Mouse (Mus musculus) left cerebral cortex, adult 2 months (tissue): ENCODE measurements around the gene Cbfa2t2. TPM values are rescaled to one million over a fixed set of nuclear protein-coding genes. Genes with fewer than 3 reads are reported as not detected.

ENCODE experiments used
- DNase-seq, 2 experiments: peaks; one replicate each; pipeline ENCODE4 v3.0.0; 2021 to 2022; ENCODE audit warnings: low spot score in 2 of 2, mixed read lengths in 1 of 2; ENCODE audit errors: extremely low spot score in 1 of 2
- H3K27ac ChIP-seq: fragments of 200-600 bp; 2 replicates; pipeline ENCODE4 v1.8.1; 2022
- H3K4me3 ChIP-seq: fragments of 200-600 bp; 2 replicates; pipeline ENCODE4 v1.8.1; 2022
- CTCF ChIP-seq: fragments of 200-600 bp; IDR thresholded peaks from 2 replicates; pipeline ENCODE4 v1.8.1; 2022; ENCODE audit warnings: antibody characterized with exemption, mild to moderate bottlenecking, moderate library complexity
- intact Hi-C: fragments of 180-260 bp; cut with DNase I; formaldehyde crosslinking; loops from one replicate; pipeline ENCODE4 v1.15.1; 2025
- total RNA-seq, 2 experiments: library from RNA; stranded (reverse); gene quantifications; 2 replicates each; pipeline ENCODE4 v1.2.3; 2021

Cbfa2t2 gene
- total RNA-seq, 2 experiments from 2014 or later: 54.3 to 57.4 TPM

- no peak overlapping the region for H3K27ac ChIP-seq
- no peak for TF ChIP-seq CTCF
- H3K4me3 ChIP-seq: no peak overlapping the region
- intact Hi-C loops: no loop called here
- no peak for DNase-seq
Observed at GRCm38 (mm10) chr2:154576876-154577743, 140.8 kb downstream of the Cbfa2t2 start.

GRCm38 (mm10) chr2:154577744-154578067 is 141.4 kb downstream of the Cbfa2t2 start:
- intact Hi-C loops: no loop called here
- DNase-seq: no peak
- no peak overlapping the region for H3K27ac ChIP-seq
- no peak overlapping the region for H3K4me3 ChIP-seq
- TF ChIP-seq CTCF: no peak

- Histone ChIP-seq H3K27ac (peak overlapping the region; percentile 0; the same call in 1 of the 2 replicates), H3K4me3 (no peak overlapping the region)
- DNase-seq: no peak
- TF ChIP-seq CTCF: no peak
- intact Hi-C loops: no loop called here
Observed at GRCm38 (mm10) chr2:154580586-154580985, 144.3 kb downstream of the Cbfa2t2 start.

GRCm38 (mm10) chr2:154581421-154581820 is 145.1 kb downstream of the Cbfa2t2 start:
- no peak overlapping the region for H3K27ac ChIP-seq
- no peak for DNase-seq
- TF ChIP-seq CTCF: peak; percentile 13
- no peak overlapping the region for H3K4me3 ChIP-seq
- intact Hi-C loops: no loop called here

GRCm38 (mm10) chr2:154583906-154584872 is 147.9 kb downstream of the Cbfa2t2 start:
- no peak for TF ChIP-seq CTCF
- H3K4me3 ChIP-seq: no peak overlapping the region
- H3K27ac ChIP-seq: peak overlapping the region; percentile 63
- peak; percentile 81 to 86 for DNase-seq
- intact Hi-C loops: loop anchor here (1.0 to 2.0 kb wide), 2 partner anchors 27 to 205 kb away; no protein-coding TSS in a partner anchor

GRCm38 (mm10) chr2:154584931-154585601 is 148.8 kb downstream of the Cbfa2t2 start:
- no peak for DNase-seq
- TF ChIP-seq CTCF: no peak
- intact Hi-C loops: loop anchor here (1.0 to 2.0 kb wide), 2 partner anchors 28 to 206 kb away; no protein-coding TSS in a partner anchor
- H3K27ac ChIP-seq: peak overlapping the region; percentile 63
- H3K4me3 ChIP-seq: no peak overlapping the region

GRCm38 (mm10) chr2:154586405-154586804 is 150.1 kb downstream of the Cbfa2t2 start:
- no peak for DNase-seq
- no peak overlapping the region for H3K27ac ChIP-seq
- no peak overlapping the region for H3K4me3 ChIP-seq
- peak; percentile 41 for TF ChIP-seq CTCF
- intact Hi-C loops: no loop called here

Other genes starting within 250 kb of the Cbfa2t2 start
- gene Bpifb1, start 245.7 kb upstream of the Cbfa2t2 start, total RNA-seq: under 1 TPM in 1 of 2 experiments, not detected in 1; 0.50 TPM
- not detected for gene Bpifb5, start 212.7 kb upstream of the Cbfa2t2 start, total RNA-seq
- gene Bpifb9a, start 178.6 kb upstream of the Cbfa2t2 start, total RNA-seq: not detected
- not detected for gene Bpifb9b, start 129.3 kb upstream of the Cbfa2t2 start, total RNA-seq
- gene Cdk5rap1, start 63.5 kb upstream of the Cbfa2t2 start, total RNA-seq: 10 to 100 TPM; 11.5 to 14.3 TPM
- gene Snta1, start 28.4 kb upstream of the Cbfa2t2 start, total RNA-seq: 10 to 100 TPM; 33.9 to 34.1 TPM
- gene 1700003F12Rik, start 110.6 kb downstream of the Cbfa2t2 start, total RNA-seq: under 1 TPM in 1 of 2 experiments, not detected in 1; 0.70 TPM
- gene Actl10, start 115.3 kb downstream of the Cbfa2t2 start, total RNA-seq: not detected
- gene Necab3, start 122.4 kb downstream of the Cbfa2t2 start, total RNA-seq: 10 to 100 TPM; 79.3 to 82.7 TPM
- gene E2f1, start 133.4 kb downstream of the Cbfa2t2 start, total RNA-seq: 10 to 100 TPM in 1 of 2 experiments, 1 to 10 TPM in 1; 10.0 to 11.5 TPM
- 10 to 100 TPM; 12.8 to 14.2 TPM for gene Pxmp4, start 167.2 kb downstream of the Cbfa2t2 start, total RNA-seq
- gene Zfp341, start 176.8 kb downstream of the Cbfa2t2 start, total RNA-seq: 10 to 100 TPM; 11.1 to 11.7 TPM
- gene 4930519P11Rik, start 177.0 kb downstream of the Cbfa2t2 start, total RNA-seq: not detected
- 100 to 1,000 TPM; 215 to 217 TPM for gene Chmp4b, start 215.2 kb downstream of the Cbfa2t2 start, total RNA-seq